Mouse (Mus musculus) myocyte (in vitro differentiated cells): ENCODE measurements around the gene Brdt. TPM values are rescaled to one million over a fixed set of nuclear protein-coding genes. Genes with fewer than 3 reads are reported as not detected.

Experiments
- H3K27me3 ChIP-seq: one replicate; pipeline ENCODE4 v1.6.1; 2011; ENCODE audit not compliant: control insufficient read depth, insufficient read depth, insufficient read length
- H3K36me3 ChIP-seq: one replicate; pipeline ENCODE4 v1.6.1; 2011; ENCODE audit not compliant: control insufficient read depth, insufficient read depth
- H3K4me2 ChIP-seq: one replicate; pipeline ENCODE4 v1.6.1; 2011; ENCODE audit warnings: low read depth, control low read depth
- H3K4me3 ChIP-seq: one replicate; pipeline ENCODE4 v1.5.1; 2011; ENCODE audit warnings: mild to moderate bottlenecking, control low read depth, moderate library complexity
- H3K79me2 ChIP-seq: one replicate; pipeline ENCODE4 v1.6.1; 2011; ENCODE audit not compliant: control insufficient read depth, insufficient read depth
- H3ac ChIP-seq: one replicate; pipeline ENCODE4 v1.6.1; 2011; ENCODE audit not compliant: control insufficient read depth, insufficient read length
- CEBPB ChIP-seq: IDR thresholded peaks from 2 replicates; pipeline ENCODE4 v1.6.1; 2011; ENCODE audit warnings: mild to moderate bottlenecking, moderate library complexity; ENCODE audit not compliant: poor library complexity, insufficient read depth, severe bottlenecking
- E2F4 ChIP-seq: IDR thresholded peaks from one replicate; pipeline ENCODE4 v1.6.1; 2011; ENCODE audit warnings: mild to moderate bottlenecking, control low read depth, moderate library complexity; ENCODE audit not compliant: insufficient read depth
- MAX ChIP-seq: IDR thresholded peaks from one replicate; pipeline ENCODE4 v1.6.1; 2011; ENCODE audit warnings: low read depth, mild to moderate bottlenecking, control low read depth
- MYOD1 ChIP-seq, 3 experiments: IDR thresholded peaks; one replicate each; pipeline ENCODE4 v1.6.1; 2011; ENCODE audit warnings: control low read depth in 2 of 3, low read depth in 2 of 3, mild to moderate bottlenecking in 2 of 3, moderate library complexity in 1 of 3; ENCODE audit not compliant: insufficient read length in 2 of 3, control insufficient read depth in 1 of 3
- MYOG ChIP-seq, 3 experiments: IDR thresholded peaks; one replicate each; pipeline ENCODE4 v1.6.1; 2011; ENCODE audit warnings: control low read depth in 2 of 3, low read depth in 2 of 3, mild to moderate bottlenecking in 2 of 3; ENCODE audit not compliant: insufficient read length in 2 of 3, control insufficient read depth in 1 of 3, insufficient read depth in 1 of 3
- POLR2A ChIP-seq: IDR thresholded peaks from one replicate; pipeline ENCODE4 v1.6.1; 2011; ENCODE audit warnings: low read depth, mild to moderate bottlenecking, control low read depth, moderate library complexity; ENCODE audit not compliant: insufficient read length
- POLR2AphosphoS2 ChIP-seq: IDR thresholded peaks from one replicate; pipeline ENCODE4 v1.6.1; 2011; ENCODE audit warnings: low read depth, control low read depth; ENCODE audit not compliant: insufficient read length
- REST ChIP-seq: IDR thresholded peaks from one replicate; pipeline ENCODE4 v1.6.1; 2011; ENCODE audit warnings: mild to moderate bottlenecking, control low read depth, moderate library complexity; ENCODE audit not compliant: insufficient read depth, insufficient read length
- SRF ChIP-seq: IDR thresholded peaks from one replicate; pipeline ENCODE4 v1.6.1; 2011; ENCODE audit warnings: low read depth; ENCODE audit not compliant: control insufficient read depth, insufficient read length
- TCF12 ChIP-seq: IDR thresholded peaks from one replicate; pipeline ENCODE4 v1.6.1; 2011; ENCODE audit warnings: mild to moderate bottlenecking, control low read depth; ENCODE audit not compliant: poor library complexity, insufficient read depth, severe bottlenecking
- TCF3 ChIP-seq: IDR thresholded peaks from one replicate; pipeline ENCODE4 v1.6.1; 2011; ENCODE audit warnings: low read depth, control low read depth; ENCODE audit not compliant: insufficient read length
- USF1 ChIP-seq: IDR thresholded peaks from one replicate; pipeline ENCODE4 v1.6.1; 2011; ENCODE audit warnings: low read depth, mild to moderate bottlenecking, control low read depth, moderate library complexity
- polyA plus RNA-seq: library from polyadenylated mRNA; unstranded; fragments of >200 nt; fragmentation: generic; extraction: Trizol; gene quantifications from one replicate; pipeline ENCODE4 v1.2.1, GENCODE M21; 2012; ENCODE audit warnings: missing spikeins

Gene Brdt
- polyA plus RNA-seq, 1 experiment = 0.95 TPM

DNA sequence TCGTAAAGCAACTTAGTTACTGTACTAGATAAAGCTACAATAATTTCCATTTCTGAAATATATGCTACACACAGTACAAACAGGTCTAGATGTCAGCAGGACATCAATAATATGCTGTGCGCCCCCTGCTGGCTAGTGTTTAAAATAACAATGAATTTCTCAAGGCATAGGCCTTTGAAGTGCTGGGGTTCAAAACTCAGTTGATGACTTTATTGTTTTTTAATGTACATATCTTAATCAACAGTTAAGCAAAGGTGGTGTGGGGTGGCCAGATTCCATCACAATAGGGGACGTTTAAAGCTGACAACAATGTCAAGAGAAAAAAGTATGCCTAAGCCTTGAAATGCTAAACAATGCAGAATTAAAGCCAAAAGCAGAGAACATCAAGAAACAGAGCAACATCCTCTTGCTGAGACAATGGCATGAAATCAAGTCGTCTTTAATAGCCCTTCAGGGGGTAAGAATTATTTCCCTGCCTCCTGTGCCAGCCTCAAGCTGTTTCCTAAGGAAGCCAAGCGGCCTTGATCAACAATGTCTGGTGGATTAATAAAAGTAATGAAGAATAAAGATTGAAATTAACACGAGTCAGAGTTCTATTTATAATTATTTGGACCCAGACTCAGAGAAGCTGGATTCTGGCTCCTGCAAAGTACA lies 43.6 kb upstream of the Brdt start:
- Histone ChIP-seq H3ac (no peak overlapping the region), H3K36me3 (no peaks in the 10 kb centered on the region), H3K79me2 (no peaks in the 10 kb centered on the region), H3K4me3 (no peak overlapping the region), H3K27me3 (peaks cover 22% of the 10 kb centered on the region), H3K4me2 (no peak overlapping the region)
- no peak for TF ChIP-seq MAX
- TF ChIP-seq MYOD1 (IDR thresholded peaks at IDR 0.05; ENCODE audit: control insufficient read depth in 1 of 3, insufficient read length in 2 of 3, low read depth in 2 of 3) = no peak
- TF ChIP-seq SRF = no peak
- TF ChIP-seq POLR2A = no peak
- TF ChIP-seq TCF3 = no peak
- TF ChIP-seq USF1 = no peak
- TF ChIP-seq CEBPB = no peak
- no peak for TF ChIP-seq REST
- TF ChIP-seq E2F4 = no peak
- TF ChIP-seq TCF12 = no peak
- TF ChIP-seq MYOG (IDR thresholded peaks at IDR 0.05; ENCODE audit: control insufficient read depth in 1 of 3, insufficient read depth in 1 of 3, insufficient read length in 2 of 3, low read depth in 2 of 3) = no peak
- no peak for TF ChIP-seq POLR2AphosphoS2

DNA sequence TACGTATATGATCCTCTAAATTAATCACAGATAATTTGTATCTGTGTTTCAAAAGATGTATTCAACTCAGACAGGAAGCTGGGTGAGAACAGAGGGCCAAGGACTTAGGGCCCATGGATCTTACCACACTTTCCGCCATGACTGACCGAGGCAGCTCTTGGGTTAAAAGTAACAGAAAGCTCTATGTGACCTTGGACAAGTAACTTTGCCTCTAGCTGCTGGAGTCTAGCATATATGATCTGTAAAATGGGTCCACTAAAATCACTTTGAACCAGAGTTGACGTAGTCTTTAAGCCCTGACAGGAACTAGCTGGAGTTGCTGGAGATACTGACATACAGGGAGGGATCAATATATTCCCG lies 43.1 kb upstream of the Brdt start:
- no peak overlapping the region for H3K4me2 ChIP-seq
- H3ac ChIP-seq = no peak overlapping the region
- no peaks in the 10 kb centered on the region for H3K79me2 ChIP-seq
- TF ChIP-seq REST = no peak
- no peak for TF ChIP-seq E2F4
- TF ChIP-seq MAX = no peak
- no peak for TF ChIP-seq TCF12
- TF ChIP-seq MYOG (IDR thresholded peaks at IDR 0.05; ENCODE audit: control insufficient read depth in 1 of 3, insufficient read depth in 1 of 3, insufficient read length in 2 of 3, low read depth in 2 of 3) = no peak
- no peak for TF ChIP-seq POLR2A
- TF ChIP-seq MYOD1 (IDR thresholded peaks at IDR 0.05; ENCODE audit: control insufficient read depth in 1 of 3, insufficient read length in 2 of 3, low read depth in 2 of 3) = no peak
- TF ChIP-seq CEBPB = no peak
- TF ChIP-seq POLR2AphosphoS2 = no peak
- TF ChIP-seq TCF3 = no peak
- H3K36me3 ChIP-seq = no peaks in the 10 kb centered on the region
- H3K4me3 ChIP-seq = no peak overlapping the region
- H3K27me3 ChIP-seq = peaks cover 22% of the 10 kb centered on the region

DNA sequence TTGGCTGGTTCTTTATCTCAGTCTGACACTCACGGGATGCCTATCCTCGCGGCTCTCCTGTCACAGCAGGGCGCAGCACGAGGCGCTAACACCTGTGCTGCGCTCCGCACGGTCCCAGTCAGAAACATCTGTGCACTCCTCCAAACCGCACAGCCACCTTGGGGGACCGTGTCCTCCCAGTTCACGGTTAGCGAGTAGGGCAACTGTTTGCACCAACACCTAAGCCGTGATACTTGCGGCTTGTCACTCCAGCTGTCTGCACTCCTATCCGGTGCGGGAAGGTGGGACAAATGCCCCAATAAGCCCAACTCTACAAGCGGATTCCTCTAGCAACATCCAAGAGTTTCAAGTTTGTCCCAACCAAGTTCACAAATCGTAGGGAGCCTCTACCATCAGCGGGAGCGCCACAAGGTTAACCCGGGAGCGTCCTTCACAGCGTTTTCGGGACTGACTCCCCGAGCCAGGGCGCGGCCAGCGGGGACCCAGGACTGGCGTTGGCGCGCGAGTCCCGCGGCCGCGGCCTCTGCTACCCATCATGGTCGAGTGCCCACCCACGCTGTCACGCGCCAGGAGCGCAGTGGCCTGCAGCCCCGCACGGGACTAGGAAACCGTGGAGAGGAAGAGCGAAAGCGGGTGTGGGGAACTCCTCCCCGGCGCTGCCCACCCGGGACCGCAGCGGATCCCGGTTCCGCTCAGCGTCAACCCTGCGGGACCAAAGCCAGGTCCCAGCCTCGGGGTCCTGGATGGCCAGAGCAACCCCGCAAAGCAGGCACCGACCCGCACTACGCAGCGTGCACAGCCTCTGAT lies 42.3 kb upstream of the Brdt start:
- no peaks in the 10 kb centered on the region for H3K79me2 ChIP-seq
- H3K27me3 ChIP-seq = peaks cover 18% of the 10 kb centered on the region
- H3K4me2 ChIP-seq = peak overlapping the region; percentile 65
- peak overlapping the region; percentile 22 for H3K4me3 ChIP-seq
- no peak for TF ChIP-seq MYOD1 (IDR thresholded peaks at IDR 0.05; ENCODE audit: control insufficient read depth in 1 of 3, insufficient read length in 2 of 3, low read depth in 2 of 3)
- no peak for TF ChIP-seq POLR2A
- TF ChIP-seq MYOG (IDR thresholded peaks at IDR 0.05; ENCODE audit: control insufficient read depth in 1 of 3, insufficient read depth in 1 of 3, insufficient read length in 2 of 3, low read depth in 2 of 3) = no peak
- TF ChIP-seq E2F4 = no peak
- TF ChIP-seq POLR2AphosphoS2 = no peak
- TF ChIP-seq SRF = no peak
- TF ChIP-seq TCF12 = no peak
- TF ChIP-seq USF1 = no peak
- TF ChIP-seq MAX = no peak
- no peak for TF ChIP-seq REST
- no peak for TF ChIP-seq CEBPB
- TF ChIP-seq TCF3 = no peak
- H3K36me3 ChIP-seq = no peaks in the 10 kb centered on the region
- no peak overlapping the region for H3ac ChIP-seq

DNA sequence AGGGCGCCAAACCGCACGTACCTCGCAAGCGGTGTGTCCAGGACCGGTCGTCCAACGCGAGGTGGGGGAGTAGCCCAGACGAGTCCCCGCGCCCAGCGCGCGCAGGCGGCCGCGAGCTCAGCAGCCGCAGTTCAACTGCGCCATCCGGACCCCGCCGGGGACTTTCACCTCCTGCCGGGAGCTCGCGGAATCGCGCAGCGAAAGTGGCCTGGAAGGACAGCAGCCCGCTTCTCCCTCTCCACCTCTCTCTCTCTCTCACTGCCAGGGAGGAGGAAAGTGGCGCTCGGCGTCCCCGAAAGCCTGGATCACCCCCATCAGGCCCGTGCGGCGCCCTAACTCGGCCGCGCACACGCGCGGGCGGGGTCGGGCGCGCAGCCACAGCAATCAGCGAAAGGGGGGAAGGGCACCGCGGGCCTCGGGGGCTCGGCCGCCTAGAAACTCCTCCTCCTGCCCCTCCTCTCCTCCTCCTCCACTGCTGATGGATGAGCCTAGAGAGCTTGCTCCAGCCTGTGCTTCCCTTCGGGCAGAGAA lies 41.7 kb upstream of the Brdt start, which contains the start of gene Tgfbr3:
Gene Tgfbr3, minus strand, starts transcription at position 396 of the 531 bp plus-strand sequence.
- TF ChIP-seq CEBPB = no peak
- no peak for TF ChIP-seq SRF
- TF ChIP-seq TCF3 = no peak
- TF ChIP-seq MYOG (IDR thresholded peaks at IDR 0.05; ENCODE audit: control insufficient read depth in 1 of 3, insufficient read depth in 1 of 3, insufficient read length in 2 of 3, low read depth in 2 of 3) = no peak
- TF ChIP-seq TCF12 = no peak
- no peak for TF ChIP-seq POLR2AphosphoS2
- TF ChIP-seq REST = no peak
- no peak for TF ChIP-seq MAX
- TF ChIP-seq E2F4 = no peak
- TF ChIP-seq POLR2A = no peak
- no peak for TF ChIP-seq MYOD1 (IDR thresholded peaks at IDR 0.05; ENCODE audit: control insufficient read depth in 1 of 3, insufficient read length in 2 of 3, low read depth in 2 of 3)
- no peak for TF ChIP-seq USF1
- Histone ChIP-seq H3K27me3 (peaks cover 16% of the 10 kb centered on the region), H3K36me3 (no peaks in the 10 kb centered on the region), H3K79me2 (no peaks in the 10 kb centered on the region), H3K4me3 (peak within 1 kb of the TSS; percentile 22), H3ac (no peak within 1 kb of the TSS), H3K4me2 (peak within 1 kb of the TSS; percentile 65)
